Mouse (Mus musculus) frontal cortex, postnatal 36 days (tissue): Measurements from ENCODE around the gene Edem3.

ENCODE experiments used
- DNase-seq, 2 experiments: peaks; one replicate each; pipeline ENCODE4 v3.0.0; 2022; ENCODE audit warnings: low spot score in 2 of 2

Gene Edem3

GRCm38 (mm10) chr1:151754881-151755659 lies at the start of gene Edem3:
Edem3 (plus strand) TSS chr1:151755371.
- DNase-seq = peak; percentile 99

DNA sequence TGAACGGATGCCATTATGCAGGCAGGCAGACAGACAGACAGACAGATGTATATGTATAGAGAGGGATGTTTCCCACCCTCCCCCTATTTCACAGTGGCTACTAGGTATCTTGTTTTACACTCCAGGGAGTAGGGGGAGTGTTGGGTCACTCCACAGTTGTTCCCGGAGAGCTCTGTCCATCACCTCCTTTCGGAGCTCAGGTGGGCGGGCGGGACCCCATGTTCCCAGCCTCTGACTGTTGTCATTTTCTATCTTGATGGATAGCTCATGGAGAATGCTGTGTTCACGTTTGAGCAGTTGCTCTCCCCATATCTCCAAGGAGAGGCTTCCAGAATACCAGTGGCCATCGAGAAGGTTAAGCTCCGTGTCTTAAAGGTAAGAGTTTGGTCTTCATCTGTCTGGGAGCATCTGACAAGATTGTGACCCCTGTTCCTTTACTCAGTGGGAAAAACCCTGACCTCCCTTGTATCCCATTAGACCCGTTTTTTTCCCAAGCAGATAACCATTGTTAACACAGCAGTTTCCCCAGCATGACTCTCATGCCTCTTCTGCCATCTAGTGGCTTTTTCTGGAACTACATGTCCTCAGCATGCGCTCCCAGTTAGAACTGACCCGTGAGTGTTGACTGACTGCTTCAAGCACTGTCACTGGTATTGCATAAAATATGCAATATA lies 49.3 kb upstream of the Edem3 start:
- peak; percentile 86 to 92 for DNase-seq

DNA sequence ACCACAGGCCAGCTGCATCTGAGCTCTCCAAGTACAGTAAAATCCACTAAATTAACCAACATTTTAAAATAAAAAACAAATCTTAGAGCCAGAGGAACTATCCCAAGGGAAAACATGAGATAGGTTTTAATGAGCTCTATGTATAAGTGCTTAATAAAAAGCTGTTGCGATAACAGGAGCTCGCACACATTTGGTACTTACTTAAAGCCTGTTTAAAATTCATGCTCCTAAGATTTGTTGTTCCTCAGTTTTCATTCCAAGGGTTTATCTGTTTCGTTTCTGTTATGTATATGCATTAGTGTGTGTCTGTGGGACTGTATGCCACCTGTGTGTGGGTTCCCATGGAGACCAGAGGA lies 48.8 kb upstream of the Edem3 start:
- no peak for DNase-seq

DNA sequence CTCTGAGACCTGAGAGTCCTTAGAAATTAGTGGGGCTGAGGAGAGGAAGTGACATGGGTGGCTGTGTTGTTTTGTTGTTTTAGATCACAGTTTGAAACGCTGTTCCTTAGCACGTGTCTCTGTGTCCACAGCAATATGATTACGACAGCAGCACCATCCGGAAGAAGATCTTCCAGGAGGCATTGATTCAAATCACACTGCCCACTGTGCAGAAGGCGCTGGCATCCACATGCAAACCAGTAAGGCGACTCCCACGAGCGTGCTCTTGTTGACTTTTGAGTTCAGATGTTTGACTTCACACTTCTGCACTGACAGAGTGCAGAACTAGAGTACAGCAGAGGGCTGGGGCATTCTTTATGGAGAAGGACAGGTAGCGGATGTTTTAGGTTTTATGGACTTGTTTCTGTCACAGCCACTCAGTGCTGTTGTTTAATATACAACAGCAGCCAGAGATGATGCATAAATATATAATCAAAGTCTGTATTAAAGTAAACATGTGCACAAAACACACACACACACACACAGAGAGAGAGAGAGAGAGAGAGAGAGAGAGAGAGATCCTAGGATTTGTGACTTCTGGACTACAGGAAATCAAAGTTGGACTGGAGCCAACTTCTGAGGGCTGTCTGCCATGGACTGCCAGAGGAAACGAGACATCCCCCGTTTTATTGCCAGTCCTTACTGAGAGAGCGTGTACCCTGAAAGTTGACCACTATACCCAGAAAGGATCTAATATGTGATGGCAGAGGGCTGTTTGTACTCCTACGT lies 46.0 kb upstream of the Edem3 start:
- no peak for DNase-seq

DNA sequence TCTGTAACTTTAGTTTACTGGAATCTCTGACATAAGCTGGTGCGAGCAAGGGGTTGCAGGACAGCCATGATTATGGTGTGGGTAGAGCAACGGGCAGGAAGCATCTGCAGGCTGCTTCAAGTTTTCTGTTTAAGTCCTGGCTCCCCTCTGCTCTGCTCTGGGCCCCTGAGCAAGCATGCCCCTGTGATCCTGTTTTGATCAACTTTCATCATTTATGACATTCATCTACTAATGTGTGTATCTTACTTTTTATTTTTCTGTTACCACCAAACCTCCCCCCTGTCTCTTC lies 45.5 kb upstream of the Edem3 start:
- no peak for DNase-seq

GRCm38 (mm10) chr1:151710424-151711055 lies 44.6 kb upstream of the Edem3 start:
- no peak for DNase-seq

GRCm38 (mm10) chr1:151711062-151711461 lies 44.1 kb upstream of the Edem3 start:
- DNase-seq = no peak

DNA sequence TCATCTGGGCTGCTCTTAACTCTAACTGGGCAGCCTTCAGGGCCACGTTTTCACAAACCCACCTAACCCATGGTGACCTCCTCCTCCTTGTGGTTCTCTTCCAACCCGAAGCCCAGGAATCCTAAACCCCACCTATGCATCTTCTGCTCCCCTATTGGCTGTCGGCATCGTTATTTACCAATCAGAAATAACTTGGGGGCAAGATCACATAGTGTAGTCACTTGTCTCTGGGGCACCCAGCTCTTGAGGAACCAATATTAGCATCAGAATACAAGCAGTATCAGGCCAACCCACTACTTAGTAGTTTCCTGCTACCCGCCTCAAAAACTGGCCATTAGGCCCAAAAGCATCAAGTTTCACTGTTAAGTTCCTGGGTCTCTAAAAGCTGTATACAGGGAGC lies 42.5 kb upstream of the Edem3 start:
- DNase-seq = no peak

DNA sequence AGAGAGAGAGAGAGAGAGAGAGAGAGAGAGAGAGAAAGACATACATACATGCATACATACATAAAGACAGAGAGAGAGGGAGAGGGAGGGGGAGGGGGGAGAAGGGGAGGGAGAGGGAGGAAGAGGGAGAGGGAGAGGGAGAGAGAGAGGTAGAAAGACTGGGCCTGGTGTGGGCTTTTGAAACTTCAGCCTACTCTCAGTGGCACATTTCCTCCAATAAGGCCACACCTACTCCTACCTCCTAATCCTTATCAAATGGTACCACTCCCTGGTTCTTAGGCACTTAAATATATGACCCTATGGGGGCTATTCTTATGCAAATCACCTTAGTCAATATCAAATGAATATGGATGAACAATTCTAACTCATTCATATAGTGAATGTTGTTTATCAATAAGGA lies 41.5 kb upstream of the Edem3 start:
- no peak for DNase-seq

- no peak for DNase-seq
Observed at GRCm38 (mm10) chr1:151716024-151716710, 39.0 kb upstream of the Edem3 start.

DNA sequence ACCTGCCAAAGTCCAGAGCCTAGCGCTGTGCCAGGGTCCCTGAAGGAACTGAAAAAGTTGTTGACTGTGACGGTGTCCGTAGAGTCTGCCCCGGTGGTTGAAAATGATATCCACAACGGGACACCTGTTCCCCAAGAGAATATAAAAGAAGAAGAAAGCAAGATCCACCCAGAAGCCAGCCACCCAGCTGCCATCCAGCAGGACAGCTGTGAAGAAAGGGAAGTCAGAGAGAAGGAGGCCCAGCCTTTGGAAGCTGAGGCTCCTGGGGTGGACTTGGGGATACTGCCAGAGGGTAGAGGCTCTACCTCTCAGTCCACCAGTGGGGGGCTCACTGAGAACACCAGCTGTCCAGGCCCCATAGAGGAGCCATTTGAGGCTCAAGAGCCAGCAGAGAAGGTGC lies 37.5 kb upstream of the Edem3 start:
- DNase-seq = no peak

- no peak for DNase-seq
Observed at GRCm38 (mm10) chr1:151718575-151718974, 36.6 kb upstream of the Edem3 start.

- DNase-seq = no peak
Observed at GRCm38 (mm10) chr1:151719911-151720310, 35.3 kb upstream of the Edem3 start.

DNA sequence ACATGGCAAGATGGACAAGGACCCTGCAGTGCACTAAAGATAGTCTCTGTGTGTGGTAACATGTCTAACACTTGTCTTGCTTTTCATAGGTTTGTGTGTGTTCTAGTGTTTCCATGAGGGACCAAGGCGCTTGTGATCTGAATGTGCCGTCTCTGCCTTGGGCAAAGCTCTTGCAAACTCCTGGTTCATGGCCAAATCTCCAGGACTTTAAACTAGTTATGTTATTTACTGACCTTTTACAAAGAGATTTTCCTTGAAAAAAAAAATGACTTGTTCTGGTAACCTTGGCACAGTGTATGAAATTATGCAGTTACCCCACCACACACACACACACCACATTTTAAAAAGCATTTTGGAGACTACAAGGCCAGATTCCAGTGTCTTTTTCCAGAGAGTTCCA lies 34.6 kb upstream of the Edem3 start:
- no peak for DNase-seq

DNA sequence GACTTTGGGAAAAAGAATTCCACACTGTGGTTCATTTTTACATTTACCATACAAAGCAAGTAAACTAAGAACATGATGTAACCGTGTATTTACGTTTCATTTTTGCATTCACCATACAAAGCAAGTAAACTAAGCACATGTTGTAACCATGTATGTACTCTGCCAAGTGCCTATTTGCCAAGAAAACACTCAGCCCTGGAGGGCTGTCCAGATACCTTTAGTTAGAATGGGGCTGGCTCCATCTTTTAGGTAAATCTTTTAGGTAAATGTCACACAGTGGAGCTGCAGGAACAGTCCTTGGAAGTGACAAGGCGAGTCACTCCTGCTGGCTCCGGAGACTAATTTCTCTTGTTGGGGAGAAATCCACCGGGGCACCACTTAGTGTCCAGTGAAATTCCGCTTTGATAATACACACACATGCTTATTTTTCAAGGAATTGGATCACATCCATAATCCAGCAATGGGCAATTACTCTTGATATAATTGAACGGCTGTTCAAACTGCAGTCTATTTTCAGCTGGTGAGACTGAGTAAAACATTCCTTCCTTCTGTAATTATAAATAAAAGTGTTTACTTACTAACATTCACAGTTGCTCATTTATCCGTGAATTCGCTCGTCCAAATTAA lies 33.7 kb upstream of the Edem3 start:
- DNase-seq = no peak

DNA sequence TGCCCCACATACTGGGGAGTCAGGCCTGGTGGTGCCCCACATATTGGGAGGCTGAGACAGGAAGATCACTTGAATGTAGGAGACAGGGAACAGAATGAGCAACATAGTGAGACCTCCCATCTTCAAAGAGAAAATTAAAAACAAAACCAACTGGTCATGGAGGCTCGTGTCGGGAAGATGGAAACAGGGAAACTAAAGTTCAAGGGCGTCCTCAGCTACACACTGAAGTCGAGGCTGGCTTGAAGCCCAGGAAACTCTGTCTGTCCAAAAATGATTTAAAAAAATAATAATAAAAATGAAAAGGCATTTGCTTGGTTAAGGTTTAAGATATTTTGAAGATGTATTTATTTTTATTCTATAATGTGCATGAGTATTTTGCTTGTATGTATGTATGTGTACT lies 31.4 kb upstream of the Edem3 start:
- DNase-seq = no peak

DNA sequence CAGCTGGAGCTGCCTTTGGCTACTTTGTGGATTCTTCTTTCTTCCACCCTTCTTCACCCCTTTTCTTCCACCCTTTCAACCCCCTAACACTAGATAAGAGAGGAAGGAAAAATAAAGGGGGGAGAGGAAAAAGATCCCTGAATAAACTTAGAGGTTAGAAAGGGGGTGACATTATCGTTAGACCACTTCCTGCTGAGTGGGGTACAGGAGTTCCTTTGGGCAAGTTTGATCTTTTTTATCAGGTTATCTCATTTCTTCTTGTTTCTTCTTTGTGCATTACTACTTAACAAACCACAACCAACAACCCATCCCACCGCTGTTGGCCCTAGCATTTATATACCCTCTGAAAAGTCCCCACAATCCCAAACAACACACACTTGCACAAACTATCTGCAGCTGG lies 29.6 kb upstream of the Edem3 start:
- DNase-seq = no peak

DNA sequence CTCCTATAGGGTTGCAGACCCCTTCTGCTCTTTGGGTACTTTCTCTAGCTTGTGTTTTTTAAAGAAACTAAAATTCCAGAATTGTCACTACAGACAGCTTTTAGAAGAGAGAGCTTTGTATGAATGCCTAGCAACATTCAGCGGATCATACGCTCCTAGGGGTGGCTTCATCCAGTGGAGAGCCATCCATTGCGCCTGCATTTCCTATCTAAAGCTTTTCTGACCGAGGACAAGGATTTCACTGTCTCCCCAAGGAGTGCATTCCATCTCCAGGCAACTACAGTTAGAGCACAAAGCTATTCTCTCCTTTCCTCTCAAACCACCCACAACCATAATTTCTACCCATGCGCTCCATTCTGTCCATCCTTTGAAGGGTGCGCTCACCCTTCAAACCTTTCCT lies 28.8 kb upstream of the Edem3 start:
- no peak for DNase-seq

- DNase-seq = no peak
Observed at GRCm38 (mm10) chr1:151728141-151728540, 27.0 kb upstream of the Edem3 start.

- DNase-seq = no peak
Observed at GRCm38 (mm10) chr1:151737146-151737545, 18.0 kb upstream of the Edem3 start.

DNA sequence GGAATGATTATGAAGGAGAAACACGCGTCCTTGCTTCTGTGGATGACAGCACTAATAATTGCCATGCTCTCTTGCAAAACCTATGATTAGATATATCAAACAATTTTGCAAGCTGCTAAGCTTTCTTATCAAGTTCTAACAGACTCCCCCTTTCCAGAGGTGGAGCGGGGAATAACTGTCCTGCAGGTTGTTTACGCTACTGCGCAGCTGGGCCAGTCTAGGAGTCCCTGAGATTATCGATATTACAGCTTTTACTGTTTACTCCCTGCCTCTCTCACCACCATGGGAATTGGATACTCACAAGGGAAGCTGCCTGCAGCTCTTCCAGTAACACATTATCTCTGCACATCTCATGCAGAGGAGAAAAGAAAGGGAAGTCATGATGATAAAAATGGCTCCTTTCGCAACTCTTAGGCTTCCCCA lies 14.0 kb upstream of the Edem3 start:
- DNase-seq = no peak
